Mouse (Mus musculus): ENCODE results near the gene Osbpl2.

Osbpl2 gene

GRCm38 (mm10) chr2:180105441-180106190 lies 13.5 kb upstream of the Osbpl2 start:
- DNase-seq: no peak

GRCm38 (mm10) chr2:180107081-180107480 lies 12.0 kb upstream of the Osbpl2 start:
- no peak for DNase-seq

DNA sequence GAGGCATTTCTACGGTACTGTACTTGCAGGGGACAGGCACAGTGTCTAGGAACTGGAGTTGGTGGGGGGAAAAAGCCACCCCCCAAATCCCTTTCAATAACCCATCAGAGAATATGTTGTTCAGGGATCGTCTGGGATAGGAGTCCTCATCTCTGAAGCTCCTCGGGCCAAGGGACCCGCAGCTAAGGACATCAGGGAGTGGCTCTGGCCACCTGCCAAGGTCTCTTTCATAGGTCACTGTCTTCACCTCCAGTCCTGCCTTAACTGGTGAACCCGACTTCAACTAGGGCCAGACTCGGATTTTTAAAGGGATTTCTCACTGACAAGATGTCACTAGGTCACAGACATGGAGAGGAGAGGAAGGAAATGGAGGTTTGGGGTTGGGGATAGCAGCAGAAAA lies 10.8 kb upstream of the Osbpl2 start:
- no peak for DNase-seq

DNA sequence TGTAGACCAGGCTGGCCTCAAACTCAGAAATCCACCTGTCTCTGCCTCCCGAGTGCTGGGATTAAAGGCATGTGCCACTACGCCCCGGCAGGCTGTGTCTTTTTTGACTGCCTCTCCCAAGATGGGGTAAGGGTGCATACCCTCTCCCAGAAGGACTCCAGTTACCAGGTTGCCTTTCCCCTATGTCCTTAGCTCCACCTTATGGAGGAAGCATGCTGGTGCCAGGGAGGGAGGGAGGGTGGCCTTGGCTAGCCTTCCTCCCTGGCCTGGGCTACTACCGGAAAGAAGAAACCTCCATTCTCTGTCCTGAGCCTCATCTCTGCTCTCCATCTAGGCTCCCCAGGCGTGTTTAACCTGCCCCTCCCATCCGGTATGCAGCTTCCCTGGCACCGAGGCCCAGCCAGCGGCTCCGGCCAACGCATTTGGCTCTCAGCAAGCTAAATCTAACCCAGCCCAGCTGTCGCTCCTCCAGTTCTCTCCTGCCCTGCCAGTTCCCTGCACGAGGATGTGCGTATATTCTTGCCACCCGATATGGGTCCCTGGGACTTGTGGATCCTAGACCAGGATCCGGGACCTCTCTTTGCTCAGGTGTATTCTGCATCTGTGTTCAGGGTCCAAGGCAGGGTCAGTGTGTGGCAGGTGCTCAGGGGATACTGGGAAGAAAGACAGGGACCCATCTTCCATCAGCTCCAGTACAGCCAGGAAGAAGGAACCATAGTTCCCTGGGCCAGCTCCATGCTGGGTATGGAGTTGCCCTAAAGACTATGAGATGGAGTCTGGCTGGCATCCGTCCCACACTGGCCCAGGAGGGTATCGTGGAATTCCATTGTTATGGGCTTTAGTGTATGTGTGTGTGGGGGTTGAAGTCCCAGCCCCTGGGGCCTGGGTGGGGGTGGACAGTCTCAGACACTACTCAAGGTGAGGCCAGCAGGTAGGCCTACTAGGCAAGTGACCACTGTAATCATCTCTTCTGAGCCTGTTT lies 4.9 kb upstream of the Osbpl2 start:
- DNase-seq: no peak

- DNase-seq: no peak
Observed at GRCm38 (mm10) chr2:180115279-180115678, 3.8 kb upstream of the Osbpl2 start.

- DNase-seq: no peak
Observed at GRCm38 (mm10) chr2:180116081-180116493, 3.0 kb upstream of the Osbpl2 start.

- DNase-seq: no peak
Observed at GRCm38 (mm10) chr2:180116741-180117484, 2.2 kb upstream of the Osbpl2 start.

GRCm38 (mm10) chr2:180117485-180118194 lies 1.5 kb upstream of the Osbpl2 start:
- DNase-seq: no peak

DNA sequence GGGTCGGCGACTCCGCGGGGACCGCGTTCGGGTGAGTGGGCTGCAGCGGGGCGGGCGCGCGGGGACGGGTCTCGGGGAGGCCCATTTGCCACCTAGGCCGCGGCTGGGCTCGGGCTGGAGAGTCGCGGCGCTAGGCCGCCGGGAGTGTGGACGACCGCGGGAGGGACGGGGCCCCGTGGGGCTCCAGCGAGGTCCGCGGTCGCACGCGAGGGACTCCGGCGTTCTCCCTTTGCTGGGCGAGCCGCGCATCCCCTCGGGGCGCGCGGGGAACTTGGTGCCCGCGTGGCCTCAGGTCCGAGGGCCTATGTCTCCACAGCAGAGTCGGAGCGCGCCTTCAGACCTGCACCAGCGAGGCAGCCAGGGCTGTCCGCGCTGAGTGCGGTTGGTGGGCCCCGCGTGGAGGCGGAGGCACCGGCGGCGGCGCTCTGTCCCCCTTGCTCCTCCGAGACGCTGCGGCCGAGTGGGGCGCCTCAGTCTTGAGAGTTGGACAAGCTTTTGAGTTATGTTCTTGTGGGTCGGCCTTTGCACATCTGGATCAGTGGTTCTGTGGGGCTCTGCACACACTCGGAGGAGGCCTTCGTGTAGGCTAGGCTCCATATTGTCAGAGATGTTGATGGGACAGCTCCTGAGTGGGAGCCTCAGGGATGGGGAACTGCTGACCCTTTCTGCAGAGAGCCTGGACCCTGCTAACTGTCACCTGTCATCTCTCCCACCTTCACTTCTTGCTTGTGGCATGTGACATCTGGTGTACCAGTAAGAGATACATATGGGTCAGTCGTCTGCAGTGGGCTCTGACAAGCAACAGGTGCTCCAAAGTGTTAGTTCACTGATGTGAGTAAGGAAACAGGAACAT lies 559 bp downstream of the Osbpl2 start:
- DNase-seq: peak; percentile 49

- no peak for DNase-seq
Observed at GRCm38 (mm10) chr2:180120292-180120761, 1.2 kb downstream of the Osbpl2 start.

DNA sequence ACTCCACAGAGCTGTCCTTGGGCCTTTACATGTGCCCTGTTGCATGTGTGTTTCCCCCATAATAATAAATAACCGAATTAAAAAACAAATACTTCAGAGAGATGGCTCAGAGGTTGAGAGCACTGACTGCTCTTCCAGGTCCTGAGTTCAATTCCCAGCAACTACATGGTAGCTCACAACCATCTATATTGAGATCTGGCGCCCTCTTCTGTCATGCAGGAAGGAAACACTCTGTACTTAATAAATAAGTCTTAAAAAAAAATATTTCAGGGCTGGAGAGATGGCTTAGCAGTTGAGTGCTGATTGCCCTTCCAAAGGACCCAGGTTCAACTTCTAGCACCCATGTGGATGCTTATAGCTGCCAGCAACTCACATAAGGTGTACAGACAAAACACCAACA lies 5.1 kb downstream of the Osbpl2 start:
- DNase-seq: no peak

- DNase-seq: no peak
Observed at GRCm38 (mm10) chr2:180126195-180126594, 7.1 kb downstream of the Osbpl2 start.

GRCm38 (mm10) chr2:180127675-180128074 lies 8.6 kb downstream of the Osbpl2 start:
- DNase-seq: no peak

- no peak for DNase-seq
Observed at GRCm38 (mm10) chr2:180133231-180133630, 14.1 kb downstream of the Osbpl2 start.

GRCm38 (mm10) chr2:180133911-180134310 lies 14.8 kb downstream of the Osbpl2 start:
- DNase-seq: no peak

GRCm38 (mm10) chr2:180135414-180135813 lies 16.3 kb downstream of the Osbpl2 start:
- DNase-seq: no peak

DNA sequence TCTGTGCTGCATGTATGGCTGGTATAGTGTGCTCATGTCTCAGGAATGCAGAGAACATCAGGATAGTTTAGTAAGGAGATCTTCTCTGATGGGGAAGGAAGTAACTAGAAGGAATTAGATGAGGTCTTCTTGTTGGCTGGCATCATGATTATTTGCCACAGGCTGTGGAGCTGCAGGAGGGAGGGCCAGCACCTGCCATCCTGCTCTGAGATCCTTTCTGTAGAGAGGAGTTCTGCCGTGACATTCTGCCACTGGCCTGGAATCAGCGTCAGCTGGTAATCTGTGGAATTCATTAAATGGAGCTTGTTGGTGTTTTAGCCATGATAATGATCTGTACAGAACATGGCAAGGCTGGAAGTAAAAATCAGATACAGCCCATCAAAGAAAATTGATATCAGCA lies 27.0 kb downstream of the Osbpl2 start:
- DNase-seq: no peak

DNA sequence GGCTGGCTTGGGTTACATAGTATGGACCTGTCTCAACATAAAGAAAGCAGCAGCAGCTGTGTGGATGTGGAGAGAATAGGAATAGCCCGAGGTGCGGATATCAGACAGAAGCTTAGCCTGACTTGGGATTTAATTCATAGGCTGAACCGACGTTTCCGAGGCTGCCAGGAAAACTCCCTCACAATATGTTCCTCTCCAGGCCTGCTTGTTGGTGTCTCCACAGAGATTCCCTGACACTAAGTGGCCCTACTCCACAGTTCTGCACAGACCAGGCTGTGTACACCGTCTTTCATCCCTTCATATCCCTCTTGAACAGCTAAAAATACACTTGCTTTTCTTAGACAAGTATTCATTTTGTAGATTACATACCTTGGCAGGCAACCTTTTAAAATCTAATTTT lies 28.3 kb downstream of the Osbpl2 start:
- no peak for DNase-seq

DNA sequence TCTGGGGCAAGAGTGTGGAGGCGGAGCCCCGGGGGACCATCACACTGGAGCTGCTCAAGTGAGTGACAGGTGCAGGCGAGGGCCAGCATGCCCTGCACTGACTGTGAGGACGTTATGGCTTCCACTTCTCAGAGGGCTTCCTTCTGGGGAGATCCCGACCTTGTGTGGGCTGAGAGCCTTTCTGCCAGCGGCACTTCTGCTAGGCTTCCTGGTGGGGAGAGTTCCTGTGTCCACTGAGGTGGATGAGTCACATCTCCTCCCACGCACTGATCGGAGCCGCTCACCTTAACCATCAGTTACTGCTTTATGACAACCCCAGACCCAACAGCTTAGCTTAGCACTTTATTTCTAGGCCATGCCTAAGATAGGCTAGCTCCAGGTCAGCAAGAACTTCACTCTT lies 29.4 kb downstream of the Osbpl2 start:
- DNase-seq: no peak

DNA sequence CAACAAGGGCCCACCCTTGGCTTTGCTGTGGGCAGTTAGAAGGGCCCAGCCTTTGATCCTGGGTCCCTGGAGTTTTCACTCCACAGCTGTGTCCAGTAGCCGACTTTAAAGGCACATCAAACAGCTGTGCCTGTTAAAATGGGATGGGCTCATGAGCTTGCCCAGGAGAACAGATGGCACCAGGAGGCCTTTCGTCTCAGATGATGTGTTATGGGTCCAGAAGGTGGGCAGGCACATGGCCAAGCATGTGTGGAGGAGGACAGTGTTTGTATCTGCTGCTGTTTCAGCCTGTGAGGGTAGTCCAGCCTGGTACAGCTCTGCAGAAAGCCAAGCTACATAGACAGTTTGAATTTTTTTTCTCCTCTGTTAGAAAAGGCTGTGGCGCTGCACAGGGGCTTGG lies 35.7 kb downstream of the Osbpl2 start:
- no peak for DNase-seq

DNA sequence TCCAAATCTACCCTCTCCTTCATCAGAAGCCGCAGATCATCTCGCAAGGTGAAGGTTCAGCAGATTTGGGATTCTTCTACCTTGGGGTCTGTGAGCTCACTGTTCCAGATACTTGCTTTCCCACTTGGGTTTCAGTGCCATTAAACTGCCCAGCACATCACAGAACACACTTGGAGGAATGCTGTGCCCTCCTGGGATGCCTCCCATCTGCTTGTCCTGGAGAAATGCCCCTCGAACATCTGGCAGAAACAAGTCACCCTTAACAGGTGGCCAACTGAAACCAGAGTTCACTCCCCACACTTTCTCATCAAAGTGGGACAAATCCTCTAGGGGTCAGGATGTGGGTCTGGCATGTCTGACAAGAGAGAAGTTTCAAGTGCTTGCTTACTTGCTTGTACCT lies 39.5 kb downstream of the Osbpl2 start:
- DNase-seq: no peak
